Mouse (Mus musculus): ENCODE measurements at regions not wholly inside any gene's neighbourhood (a gene's known extent, or its start where the extent isn't known, plus 50 kb on each side); places are given as distances from the start of the nearest gene placed in this dataset.

GRCm38 (mm10) chr12:27823392-27823791 lies 481.0 kb upstream of the Sox11 start:
- Histone ChIP-seq H3K36me3 (ENCODE audit: control insufficient read depth, insufficient read depth, low read length) (no peaks in the 10 kb centered on the region), H3K4me2 (replicated peaks; ENCODE audit: low read depth, low read length) (no peak overlapping the region), H3K9me3 (ENCODE audit: control insufficient read depth, low read depth, low read length) (no peaks in the 10 kb centered on the region), H3K4me3 (ENCODE audit: low read depth, low read length) (no peak overlapping the region), H3K27me3 (ENCODE audit: control insufficient read depth, insufficient read depth, low read length) (no peaks in the 10 kb centered on the region), H3K9ac (replicated peaks; ENCODE audit: low read depth, low read length) (no peak overlapping the region), H3K27ac (ENCODE audit: low read length) (no peak overlapping the region), H3K4me1 (ENCODE audit: control insufficient read depth, insufficient read depth, low read length) (no peaks in the 10 kb centered on the region)
- 49% methylated on average over 6 of the region's 6 CpGs for WGBS
- ATAC-seq (ENCODE audit: insufficient number of reproducible peaks, insufficient read depth, low FRiP score, low read depth): no peak

- Histone ChIP-seq H3K4me2 (replicated peaks; ENCODE audit: low read depth, low read length) (no peak overlapping the region), H3K4me1 (ENCODE audit: control insufficient read depth, insufficient read depth, low read length) (no peaks in the 10 kb centered on the region), H3K36me3 (ENCODE audit: control insufficient read depth, insufficient read depth, low read length) (no peaks in the 10 kb centered on the region), H3K9ac (replicated peaks; ENCODE audit: low read depth, low read length) (no peak overlapping the region), H3K9me3 (ENCODE audit: control insufficient read depth, low read depth, low read length) (no peaks in the 10 kb centered on the region), H3K4me3 (ENCODE audit: low read depth, low read length) (no peak overlapping the region), H3K27ac (ENCODE audit: low read length) (no peak overlapping the region), H3K27me3 (ENCODE audit: control insufficient read depth, insufficient read depth, low read length) (no peaks in the 10 kb centered on the region)
- ATAC-seq (ENCODE audit: insufficient number of reproducible peaks, insufficient read depth, low FRiP score, low read depth): no peak
- 55% methylated on average over 4 of the region's 4 CpGs for WGBS
These were observed 454.3 kb upstream of the Sox11 start for GRCm38 (mm10) chr12:27796642-27797041.

DNA sequence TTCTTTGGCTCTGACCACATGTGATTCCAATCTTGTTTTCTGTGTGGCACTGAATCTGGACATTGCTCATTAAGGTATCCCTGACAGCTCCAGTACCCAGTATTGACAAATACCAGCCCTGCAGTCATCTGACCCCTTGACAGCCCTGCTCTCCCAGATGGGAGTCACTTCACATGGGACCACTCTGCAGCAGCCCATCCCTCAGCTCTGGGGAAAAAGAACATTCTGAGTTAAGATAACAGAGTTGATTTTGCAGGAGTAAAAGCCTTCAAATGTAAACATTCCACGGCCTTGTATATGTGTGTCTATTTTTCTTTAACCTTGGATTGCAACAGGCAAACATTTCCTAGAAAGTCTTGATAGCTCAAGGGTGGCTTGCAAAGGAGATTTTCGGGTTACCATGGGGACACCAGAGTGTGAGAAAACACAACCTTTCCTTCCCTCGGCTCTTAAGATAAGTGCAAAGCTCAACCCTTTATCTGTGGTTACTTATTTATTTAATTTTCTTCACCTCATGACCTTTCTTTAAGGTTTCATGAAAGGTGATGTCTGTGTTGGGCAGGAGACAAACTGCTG lies 444.4 kb upstream of the Sox11 start:
- Histone ChIP-seq H3K4me3 (ENCODE audit: low read depth, low read length) (no peak overlapping the region), H3K27me3 (ENCODE audit: control insufficient read depth, insufficient read depth, low read length) (no peaks in the 10 kb centered on the region), H3K4me2 (replicated peaks; ENCODE audit: low read depth, low read length) (no peak overlapping the region), H3K36me3 (ENCODE audit: control insufficient read depth, insufficient read depth, low read length) (no peaks in the 10 kb centered on the region), H3K4me1 (ENCODE audit: control insufficient read depth, insufficient read depth, low read length) (no peaks in the 10 kb centered on the region), H3K9me3 (ENCODE audit: control insufficient read depth, low read depth, low read length) (no peaks in the 10 kb centered on the region), H3K9ac (replicated peaks; ENCODE audit: low read depth, low read length) (no peak overlapping the region), H3K27ac (ENCODE audit: low read length) (no peak overlapping the region)
- WGBS: 13% methylated on average over 3 of the region's 3 CpGs
- ATAC-seq (ENCODE audit: insufficient number of reproducible peaks, insufficient read depth, low FRiP score, low read depth): peak; percentile 88

- Histone ChIP-seq H3K9ac (replicated peaks; ENCODE audit: low read depth, low read length) (no peak overlapping the region), H3K4me3 (ENCODE audit: low read depth, low read length) (no peak overlapping the region), H3K9me3 (ENCODE audit: control insufficient read depth, low read depth, low read length) (no peaks in the 10 kb centered on the region), H3K4me1 (ENCODE audit: control insufficient read depth, insufficient read depth, low read length) (no peaks in the 10 kb centered on the region), H3K36me3 (ENCODE audit: control insufficient read depth, insufficient read depth, low read length) (no peaks in the 10 kb centered on the region), H3K27me3 (ENCODE audit: control insufficient read depth, insufficient read depth, low read length) (no peaks in the 10 kb centered on the region), H3K27ac (ENCODE audit: low read length) (no peak overlapping the region), H3K4me2 (replicated peaks; ENCODE audit: low read depth, low read length) (no peak overlapping the region)
- no peak for ATAC-seq (ENCODE audit: insufficient number of reproducible peaks, insufficient read depth, low FRiP score, low read depth)
- 93% methylated on average over 1 of the region's 1 CpGs for WGBS
These were observed 438.4 kb upstream of the Sox11 start for GRCm38 (mm10) chr12:27780801-27781200.

DNA sequence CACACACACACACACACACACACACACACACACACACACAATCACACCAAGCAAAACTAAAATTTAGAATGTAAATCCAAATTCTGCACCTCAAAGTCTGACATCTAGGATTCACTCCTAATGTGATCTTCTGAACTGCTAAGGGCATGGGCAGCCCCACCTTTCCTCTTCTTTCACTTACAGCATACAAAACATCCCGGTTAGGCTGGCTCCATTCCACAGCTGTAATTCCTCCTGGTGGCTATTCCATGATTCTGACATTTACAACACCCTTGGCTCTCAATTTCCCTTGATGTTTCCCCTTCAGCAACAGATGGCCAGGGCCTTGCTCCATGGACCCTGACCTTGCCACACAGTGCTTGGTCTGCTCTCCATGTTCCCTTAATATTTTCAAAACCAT lies 423.6 kb upstream of the Sox11 start:
- no peak for ATAC-seq (ENCODE audit: insufficient number of reproducible peaks, insufficient read depth, low FRiP score, low read depth)
- no peaks in the 10 kb centered on the region for H3K4me1 ChIP-seq (ENCODE audit: control insufficient read depth, insufficient read depth, low read length)
- H3K4me2 ChIP-seq (replicated peaks; ENCODE audit: low read depth, low read length): no peak overlapping the region
- no peak overlapping the region for H3K27ac ChIP-seq (ENCODE audit: low read length)
- no peaks in the 10 kb centered on the region for H3K9me3 ChIP-seq (ENCODE audit: control insufficient read depth, low read depth, low read length)
- 33% methylated on average over 1 of the region's 1 CpGs for WGBS
- no peak overlapping the region for H3K4me3 ChIP-seq (ENCODE audit: low read depth, low read length)
- H3K9ac ChIP-seq (replicated peaks; ENCODE audit: low read depth, low read length): no peak overlapping the region
- no peaks in the 10 kb centered on the region for H3K36me3 ChIP-seq (ENCODE audit: control insufficient read depth, insufficient read depth, low read length)
- no peaks in the 10 kb centered on the region for H3K27me3 ChIP-seq (ENCODE audit: control insufficient read depth, insufficient read depth, low read length)

- ATAC-seq (ENCODE audit: insufficient number of reproducible peaks, insufficient read depth, low FRiP score, low read depth): no peak
- Histone ChIP-seq H3K4me2 (replicated peaks; ENCODE audit: low read depth, low read length) (no peak overlapping the region), H3K27me3 (ENCODE audit: control insufficient read depth, insufficient read depth, low read length) (no peaks in the 10 kb centered on the region), H3K4me3 (ENCODE audit: low read depth, low read length) (no peak overlapping the region), H3K36me3 (ENCODE audit: control insufficient read depth, insufficient read depth, low read length) (no peaks in the 10 kb centered on the region), H3K9ac (replicated peaks; ENCODE audit: low read depth, low read length) (no peak overlapping the region), H3K9me3 (ENCODE audit: control insufficient read depth, low read depth, low read length) (no peaks in the 10 kb centered on the region), H3K27ac (ENCODE audit: low read length) (no peak overlapping the region), H3K4me1 (ENCODE audit: control insufficient read depth, insufficient read depth, low read length) (no peaks in the 10 kb centered on the region)
These were observed 416.6 kb upstream of the Sox11 start for GRCm38 (mm10) chr12:27759016-27759415.

DNA sequence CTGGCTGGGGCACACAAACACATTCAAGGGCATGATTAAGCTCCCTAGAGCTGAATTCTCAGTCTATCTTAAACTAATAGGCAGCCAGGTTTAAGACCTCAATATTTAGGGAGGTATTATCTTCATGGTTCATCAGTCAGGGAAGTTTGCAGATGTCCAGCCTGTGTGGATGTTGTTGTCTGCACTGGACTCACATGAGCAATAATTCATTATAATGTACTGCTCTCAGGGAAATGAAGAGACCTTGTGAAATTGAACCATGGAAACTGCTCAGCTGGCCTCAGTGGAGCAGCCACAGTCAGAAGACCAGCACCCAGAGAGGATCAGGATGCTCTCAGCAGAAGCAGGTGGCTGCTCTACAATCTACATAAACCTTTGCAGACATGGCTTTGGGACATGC lies 415.3 kb upstream of the Sox11 start:
- no peak overlapping the region for H3K9ac ChIP-seq (replicated peaks; ENCODE audit: low read depth, low read length)
- H3K27me3 ChIP-seq (ENCODE audit: control insufficient read depth, insufficient read depth, low read length): no peaks in the 10 kb centered on the region
- H3K36me3 ChIP-seq (ENCODE audit: control insufficient read depth, insufficient read depth, low read length): no peaks in the 10 kb centered on the region
- H3K4me3 ChIP-seq (ENCODE audit: low read depth, low read length): no peak overlapping the region
- H3K27ac ChIP-seq (ENCODE audit: low read length): no peak overlapping the region
- no peaks in the 10 kb centered on the region for H3K4me1 ChIP-seq (ENCODE audit: control insufficient read depth, insufficient read depth, low read length)
- H3K4me2 ChIP-seq (replicated peaks; ENCODE audit: low read depth, low read length): no peak overlapping the region
- no peak for ATAC-seq (ENCODE audit: insufficient number of reproducible peaks, insufficient read depth, low FRiP score, low read depth)
- H3K9me3 ChIP-seq (ENCODE audit: control insufficient read depth, low read depth, low read length): no peaks in the 10 kb centered on the region

- Histone ChIP-seq H3K4me2 (replicated peaks; ENCODE audit: low read depth, low read length) (no peak overlapping the region), H3K27me3 (ENCODE audit: control insufficient read depth, insufficient read depth, low read length) (no peaks in the 10 kb centered on the region), H3K9ac (replicated peaks; ENCODE audit: low read depth, low read length) (no peak overlapping the region), H3K4me1 (ENCODE audit: control insufficient read depth, insufficient read depth, low read length) (no peaks in the 10 kb centered on the region), H3K4me3 (ENCODE audit: low read depth, low read length) (no peak overlapping the region), H3K27ac (ENCODE audit: low read length) (no peak overlapping the region), H3K36me3 (ENCODE audit: control insufficient read depth, insufficient read depth, low read length) (no peaks in the 10 kb centered on the region), H3K9me3 (ENCODE audit: control insufficient read depth, low read depth, low read length) (no peaks in the 10 kb centered on the region)
- 54% methylated on average over 5 of the region's 5 CpGs for WGBS
- no peak for ATAC-seq (ENCODE audit: insufficient number of reproducible peaks, insufficient read depth, low FRiP score, low read depth)
These were observed 382.3 kb upstream of the Sox11 start for GRCm38 (mm10) chr12:27724619-27725200.

- ATAC-seq (ENCODE audit: insufficient number of reproducible peaks, insufficient read depth, low FRiP score, low read depth): no peak
- Histone ChIP-seq H3K27ac (ENCODE audit: low read length) (no peak overlapping the region), H3K4me1 (ENCODE audit: control insufficient read depth, insufficient read depth, low read length) (no peaks in the 10 kb centered on the region), H3K9ac (replicated peaks; ENCODE audit: low read depth, low read length) (no peak overlapping the region), H3K36me3 (ENCODE audit: control insufficient read depth, insufficient read depth, low read length) (no peaks in the 10 kb centered on the region), H3K4me2 (replicated peaks; ENCODE audit: low read depth, low read length) (no peak overlapping the region), H3K27me3 (ENCODE audit: control insufficient read depth, insufficient read depth, low read length) (no peaks in the 10 kb centered on the region), H3K4me3 (ENCODE audit: low read depth, low read length) (no peak overlapping the region), H3K9me3 (ENCODE audit: control insufficient read depth, low read depth, low read length) (no peaks in the 10 kb centered on the region)
These were observed 338.1 kb upstream of the Sox11 start for GRCm38 (mm10) chr12:27680459-27680858.
